Mouse (Mus musculus): ENCODE measurements around the gene Dvl2.

DNA sequence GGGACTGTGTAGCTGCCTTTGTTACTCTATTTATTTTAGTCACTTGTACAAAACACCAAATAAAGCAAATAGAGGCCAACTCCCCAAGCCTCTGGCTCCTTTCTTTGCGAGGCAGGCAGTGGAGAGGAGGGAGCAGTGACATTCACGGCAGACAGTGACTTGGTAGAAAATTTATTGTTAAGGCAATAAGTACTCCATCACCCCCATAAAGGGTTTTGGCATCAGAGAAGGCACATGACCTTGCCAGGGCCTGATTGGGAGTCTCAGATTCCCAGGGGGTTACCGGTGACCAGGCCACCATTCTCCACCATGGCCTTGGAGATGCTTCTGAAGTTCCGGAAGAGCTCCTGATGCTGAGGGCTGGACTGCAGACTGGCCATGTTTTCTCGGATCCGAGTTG lies 9.6 kb downstream of the Dvl2 start:
- TF ChIP-seq CTCF (IDR thresholded peaks at IDR 0.05; ENCODE audit: low read depth), result no peak
- TF ChIP-seq EP300 (optimal IDR thresholded peaks at IDR 0.05), result no peak

All from stomach, postnatal 0 days (tissue).